In genomic region chr13:114456224-114456623, GRCm38 (mm10) we compare ENCODE assay signal across 7 mouse cellular contexts. TPM values are rescaled to one million over a fixed set of nuclear protein-coding genes. Genes with fewer than 3 reads are reported as not detected.
DNase-seq lines count a peak whose midpoint lies in the region; ATAC-seq and TF ChIP-seq lines count a peak whose summit lies in the region.

No protein-coding gene starts in this region.

- WGBS in limb, embryonic 10.5 days: 5% methylated on average over 14 of the region's 14 CpGs
- WGBS in midbrain, embryonic 16.5 days: under 1% methylated on average over 14 of the region's 14 CpGs

- ATAC-seq in midbrain, embryonic 16.5 days: 0 out of 2 replicates have a peak, but pooled peaks have one; percentile 11

- H3K4me1 ChIP-seq in ES-Bruce4 (ENCODE audit: control insufficient read depth, insufficient read depth, low read length): no peaks in the 10 kb centered on the region
- no peaks in the 10 kb centered on the region for H3K4me1 ChIP-seq in embryonic fibroblast, embryonic 13.5 days (ENCODE audit: control insufficient read depth, insufficient read depth, low read length)
- peaks cover 41% of the 10 kb centered on the region for H3K4me1 ChIP-seq in limb, embryonic 10.5 days
- H3K4me1 ChIP-seq in midbrain, embryonic 16.5 days (ENCODE audit: control insufficient read depth, insufficient read depth, low read length): peaks cover 36% of the 10 kb centered on the region

- intact Hi-C loops in heart, postnatal 14 days (cut with DNase I): loop anchor here (10.0 kb wide), 1 partner anchor 171 kb away; no protein-coding TSS in a partner anchor

- peak; percentile 60 for TF ChIP-seq CTCF in ES-Bruce4 (IDR thresholded peaks at IDR 0.05; ENCODE audit: low read depth, low read length)
- TF ChIP-seq CTCF in embryonic fibroblast, embryonic 13.5 days (IDR thresholded peaks at IDR 0.05; ENCODE audit: borderline replicate concordance, insufficient read depth, low read length): peak; percentile 76; the same call in 1 of the 2 replicates

- no peak overlapping the region for H3K9ac ChIP-seq in ES-Bruce4 (ENCODE audit: low read depth, poor library complexity, severe bottlenecking)
- H3K9ac ChIP-seq in midbrain, embryonic 16.5 days (ENCODE audit: low read depth, low read length): 0 out of 2 replicates have a peak overlapping the region, but pooled peaks have one; percentile 30

- H3K36me3 ChIP-seq in ES-Bruce4 (ENCODE audit: control insufficient read depth, insufficient read depth, low read length, poor library complexity, severe bottlenecking): no peaks in the 10 kb centered on the region
- H3K36me3 ChIP-seq in limb, embryonic 10.5 days: no peaks in the 10 kb centered on the region
- no peaks in the 10 kb centered on the region for H3K36me3 ChIP-seq in midbrain, embryonic 16.5 days (ENCODE audit: control insufficient read depth, insufficient read depth, low read length)

- H3K27me3 ChIP-seq in ES-Bruce4 (ENCODE audit: control insufficient read depth, insufficient read depth, low read length, poor library complexity, severe bottlenecking): peaks cover 23% of the 10 kb centered on the region
- peaks cover 72% of the 10 kb centered on the region for H3K27me3 ChIP-seq in limb, embryonic 10.5 days (ENCODE audit: low read depth, poor library complexity, severe bottlenecking)
- peaks cover 6% of the 10 kb centered on the region for H3K27me3 ChIP-seq in midbrain, embryonic 16.5 days (ENCODE audit: control insufficient read depth, insufficient read depth, low read depth, low read length)

- H3K4me2 ChIP-seq in midbrain, embryonic 16.5 days (ENCODE audit: low read length): peak overlapping the region; percentile 96

- peak overlapping the region; percentile 24 for H3K4me3 ChIP-seq in ES-Bruce4 (ENCODE audit: low read depth, low read length)
- peak overlapping the region; percentile 92 for H3K4me3 ChIP-seq in embryonic fibroblast, embryonic 13.5 days (ENCODE audit: insufficient read depth, low read length)
- H3K4me3 ChIP-seq in limb, embryonic 10.5 days: peak overlapping the region; percentile 62
- H3K4me3 ChIP-seq in midbrain, embryonic 16.5 days (ENCODE audit: low read depth, low read length): peak overlapping the region; percentile 62

- no peak for TF ChIP-seq EP300 in ES-Bruce4 (IDR thresholded peaks at IDR 0.05; ENCODE audit: insufficient read depth, low read depth, low read length)

- DNase-seq in Muller cell, postnatal 12 days (ENCODE audit: inconsistent ontology term): peak; percentile 80
- DNase-seq in heart, postnatal 14 days: peak; percentile 22 to 46
- peak; percentile 64 for DNase-seq in limb, embryonic 10.5 days (ENCODE audit: low spot score)
- DNase-seq in thymus, postnatal 25 days: peak; percentile 15

- H3K27ac ChIP-seq in ES-Bruce4 (ENCODE audit: insufficient read depth, low read length): no peak overlapping the region
- peak overlapping the region; percentile 28 for H3K27ac ChIP-seq in embryonic fibroblast, embryonic 13.5 days (ENCODE audit: insufficient read depth, low read length)
- H3K27ac ChIP-seq in limb, embryonic 10.5 days: no peak overlapping the region
- no peak overlapping the region for H3K27ac ChIP-seq in midbrain, embryonic 16.5 days (ENCODE audit: low read length)

- no peak for TF ChIP-seq POLR2A in ES-Bruce4 (IDR thresholded peaks at IDR 0.05; ENCODE audit: insufficient read depth, low read length)
- TF ChIP-seq POLR2A in embryonic fibroblast, embryonic 13.5 days (IDR thresholded peaks at IDR 0.05; ENCODE audit: low read depth, low read length): no peak

- H3K9me3 ChIP-seq in ES-Bruce4 (replicated peaks; ENCODE audit: control insufficient read depth, insufficient read depth, low read length, poor library complexity, severe bottlenecking): no peaks in the 10 kb centered on the region
- H3K9me3 ChIP-seq in limb, embryonic 10.5 days (replicated peaks): no peaks in the 10 kb centered on the region
- H3K9me3 ChIP-seq in midbrain, embryonic 16.5 days (replicated peaks; ENCODE audit: control insufficient read depth, low read length, poor library complexity, severe bottlenecking): no peaks in the 10 kb centered on the region

RNA-seq across cellular contexts. Expression of gene Fst, which starts 2.5 kb away (rescaled TPM):
- polyA plus RNA-seq in ES-Bruce4 (2011; ENCODE audit: insufficient read depth, insufficient read length, low read depth, missing spikeins): 3.2 and 3.6 TPM in 2 replicates
- 40.2 and 100.0 TPM in 2 replicates for polyA plus RNA-seq in embryonic fibroblast, embryonic 13.5 days (2011; ENCODE audit: insufficient read length, low read depth, missing spikeins)
- total RNA-seq in heart, postnatal 14 days (2021): 1 to 10 TPM; 1.4 to 1.6 TPM
- 0.84 and 4.9 TPM in 2 replicates for polyA plus RNA-seq in limb, embryonic 10.5 days (2016; fragmentation: Nextera tagmentation; extraction: Ambion mirVana)
- 4.2 and 5.4 TPM in 2 replicates for polyA plus RNA-seq in midbrain, embryonic 16.5 days (2015; fragmentation: Nextera tagmentation; extraction: Ambion mirVana)

Comparison
In these comparisons a context has a peak if more than half of its experiments do, and no peak if none do; other contexts are left out.
1. H3K4me3 ChIP-seq: peak in every context shown above with its lines; median percentile 92 in embryonic fibroblast, embryonic 13.5 days; 62 in limb, embryonic 10.5 days; 62 in midbrain, embryonic 16.5 days; 24 in ES-Bruce4.
2. DNase-seq: peak in every context shown above with its lines; median percentile 80 in Muller cell, postnatal 12 days; 64 in limb, embryonic 10.5 days; 34 in heart, postnatal 14 days; 15 in thymus, postnatal 25 days.